Mouse (Mus musculus) liver, adult 2 months (tissue): ENCODE measurements around the gene Mef2c.

Experiments used
- CTCF ChIP-seq: fragments of 200-500 bp; IDR thresholded peaks from 2 replicates; pipeline ENCODE4 v1.5.1; 2011; ENCODE audit warnings: low read depth, low read length, control low read depth
- POLR2A ChIP-seq: fragments of 200-500 bp; IDR thresholded peaks from 2 replicates; pipeline ENCODE4 v1.6.1; 2011; ENCODE audit warnings: low read length, control low read depth; ENCODE audit not compliant: insufficient read depth; ENCODE audit errors: extremely low read depth

- TF ChIP-seq CTCF (no peak), POLR2A (no peak)
These were observed 11.2 kb downstream of the Mef2c start for GRCm38 (mm10) chr13:83515013-83515547.
